Mouse (Mus musculus) stomach, postnatal 0 days (tissue): Measurements from ENCODE around the gene Prps2. TPM values are rescaled to one million over a fixed set of nuclear protein-coding genes. Genes with fewer than 3 reads are reported as not detected.
A peak's percentile ranks its signal among the peaks of the same experiment; 100 is the strongest.

Experiments used
- ATAC-seq: fragments of 200-750 bp; cut with Nextera tagmentation; 2 replicates; pipeline ENCODE4 v1.8.0; 2017; ENCODE audit not compliant: low FRiP score, low TSS enrichment
- DNase-seq: peaks from one replicate; pipeline ENCODE4 v3.0.0-alpha.2; 2016; ENCODE audit warnings: low spot score
- H3K27ac ChIP-seq: fragments of 300-500 bp; sonication (generic); replicated peaks from 2 replicates; pipeline ENCODE4 v1.5.1; 2014; ENCODE audit warnings: mild to moderate bottlenecking, control low read depth
- H3K27me3 ChIP-seq: fragments of 300-500 bp; sonication (generic); 2 replicates; pipeline ENCODE4 v1.6.1; 2014; ENCODE audit warnings: low read length; ENCODE audit not compliant: control insufficient read depth, insufficient read depth
- H3K36me3 ChIP-seq: fragments of 300-500 bp; sonication (generic); 2 replicates; pipeline ENCODE4 v1.6.1; 2014; ENCODE audit warnings: low read length, mixed read lengths; ENCODE audit not compliant: control insufficient read depth, insufficient read depth
- H3K4me1 ChIP-seq: fragments of 300-500 bp; sonication (generic); replicated peaks from 2 replicates; pipeline ENCODE4 v1.6.1; 2014; ENCODE audit warnings: antibody characterized with exemption; ENCODE audit not compliant: control insufficient read depth, insufficient read depth
- H3K4me2 ChIP-seq: fragments of 300-500 bp; sonication (generic); replicated peaks from 2 replicates; pipeline ENCODE4 v1.6.1; 2014; ENCODE audit warnings: low read depth, mild to moderate bottlenecking, control low read depth, moderate library complexity
- H3K4me3 ChIP-seq: fragments of 300-500 bp; sonication (generic); 2 replicates; pipeline ENCODE4 v1.5.1; 2014; ENCODE audit warnings: low read depth, low read length, control low read depth
- H3K9ac ChIP-seq: fragments of 300-500 bp; sonication (generic); 2 replicates; pipeline ENCODE4 v1.6.1; 2014; ENCODE audit warnings: mild to moderate bottlenecking, low read length, control low read depth, mixed read lengths
- H3K9me3 ChIP-seq: fragments of 300-500 bp; sonication (generic); 2 replicates; pipeline ENCODE4 v1.6.1; 2016; ENCODE audit warnings: low read length; ENCODE audit not compliant: control insufficient read depth
- CTCF ChIP-seq: IDR thresholded peaks from 2 replicates; pipeline ENCODE4 v1.5.1; 2016; ENCODE audit warnings: antibody characterized with exemption, low read depth, mild to moderate bottlenecking, moderate library complexity
- EP300 ChIP-seq: optimal IDR thresholded peaks from 2 replicates; pipeline ENCODE3; 2016; ENCODE audit warnings: antibody characterized with exemption
- WGBS: fragments of 180-500 bp; shearing (Covaris S2); extraction: QIAGEN DNeasy Blood & Tissue Kit; methylation state at CpG from one replicate; pipeline ENCODE4 v1.1.7; 2014; 5-methylcytosine and 5-hydroxymethylcytosine counted together
- polyA plus RNA-seq: library from polyadenylated mRNA; unstranded; fragments of >200 nt; fragmentation: Nextera tagmentation; extraction: Ambion mirVana; gene quantifications from 2 replicates; pipeline ENCODE4 v1.2.1, GENCODE M21; 2015

Prps2 gene
- polyA plus RNA-seq = 11.9 and 12.0 TPM in 2 replicates

DNA sequence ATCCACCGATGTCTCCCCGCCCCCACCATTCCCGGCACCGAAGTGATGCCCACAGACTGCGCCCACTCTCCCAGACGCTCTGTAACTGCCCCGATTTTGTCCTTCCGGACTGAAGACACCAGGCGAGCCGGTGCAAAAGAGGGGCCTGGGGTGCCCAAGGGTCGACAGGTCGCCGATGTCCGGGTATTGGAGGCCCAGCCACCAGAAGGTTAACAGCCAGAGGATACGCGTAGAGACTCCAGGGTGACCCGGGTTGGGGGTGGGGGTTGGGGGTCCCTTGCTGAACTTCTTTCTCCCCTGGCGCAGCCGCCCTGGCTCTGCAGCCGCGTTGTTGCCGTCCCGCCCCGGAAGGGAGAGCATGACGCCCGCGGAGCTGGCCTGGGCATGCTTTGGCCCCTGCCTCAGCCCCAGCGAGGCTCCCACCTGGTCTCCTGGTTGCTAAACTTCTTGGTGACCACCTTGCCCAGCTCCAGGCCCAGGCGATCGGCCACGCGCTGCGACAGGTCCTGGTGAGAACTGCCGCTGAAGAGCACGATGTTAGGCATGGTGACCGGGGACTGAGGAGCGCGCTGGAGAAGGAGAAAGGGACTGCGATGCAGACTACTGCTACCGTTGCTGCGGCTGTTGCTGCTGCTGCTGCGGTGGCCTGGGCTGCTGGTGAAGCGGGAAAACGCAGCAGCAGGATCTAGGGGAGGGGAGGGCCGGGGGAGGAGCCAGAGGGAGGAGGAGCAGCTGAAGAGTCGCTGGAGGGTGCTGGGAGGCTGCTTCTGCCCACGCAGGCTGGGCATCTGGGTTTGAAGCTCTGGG, at the start of gene Prps2:
Gene Prps2 (minus strand): TSS at position 703 of the 807 bp plus-strand sequence.
- peak within 1 kb of the TSS; percentile 67 for H3K4me2 ChIP-seq

GRCm38 (mm10) chrX:167417654-167418053, 35.1 kb upstream of the Prps2 start:
- no peaks in the 10 kb centered on the region for H3K4me1 ChIP-seq
- no peak overlapping the region for H3K4me3 ChIP-seq
- H3K27ac ChIP-seq = no peak overlapping the region
- TF ChIP-seq EP300 (no peak), CTCF (no peak)
- H3K9me3 ChIP-seq = no peaks in the 10 kb centered on the region
- DNase-seq (no peak), ATAC-seq (no peak)
- no peaks in the 10 kb centered on the region for H3K27me3 ChIP-seq
- no peak overlapping the region for H3K9ac ChIP-seq
- H3K36me3 ChIP-seq = no peaks in the 10 kb centered on the region
- 52% methylated on average over 1 of the region's 1 CpGs for WGBS
- no peak overlapping the region for H3K4me2 ChIP-seq

More for the DNA sequence above, at the start of gene Prps2:
- H3K27me3 ChIP-seq = no peaks in the 10 kb centered on the region
- H3K4me3 ChIP-seq = peak within 1 kb of the TSS; percentile 52
- H3K36me3 ChIP-seq = no peaks in the 10 kb centered on the region
- TF ChIP-seq EP300 (no peak), CTCF (no peak)
- no peaks in the 10 kb centered on the region for H3K4me1 ChIP-seq
- H3K9ac ChIP-seq = peak within 1 kb of the TSS; percentile 70
- H3K9me3 ChIP-seq = no peaks in the 10 kb centered on the region
- WGBS = 23% methylated on average over 38 of the region's 47 CpGs
- ATAC-seq (peak; percentile 91), DNase-seq (peak; percentile 65)
- H3K27ac ChIP-seq = peak within 1 kb of the TSS; percentile 65

GRCm38 (mm10) chrX:167394940-167395339, 12.4 kb upstream of the Prps2 start:
- ATAC-seq = no peak
- DNase-seq = no peak
- TF ChIP-seq CTCF (no peak), EP300 (no peak)

DNA sequence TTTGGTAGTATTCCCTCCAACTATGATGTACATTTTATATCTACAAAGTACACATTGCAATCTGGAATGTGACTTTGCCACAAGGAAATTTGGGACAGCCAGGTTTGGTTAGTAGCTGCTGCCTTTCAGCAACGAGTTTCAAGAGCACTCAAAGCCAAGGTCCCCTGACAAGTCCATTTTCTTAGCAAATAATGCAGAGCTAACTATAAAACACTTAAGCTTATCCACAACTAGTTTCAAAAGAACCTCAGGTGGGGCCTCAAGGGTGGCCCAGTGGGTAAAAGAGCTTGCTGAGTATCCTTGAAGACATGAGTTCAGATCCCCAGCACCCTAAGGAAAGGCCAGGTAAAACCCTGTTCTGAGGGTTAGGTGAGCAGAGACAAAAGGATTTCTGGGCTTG, 4.1 kb upstream of the Prps2 start:
- DNase-seq (no peak), ATAC-seq (no peak)
- Histone ChIP-seq H3K27ac (no peak overlapping the region), H3K36me3 (no peaks in the 10 kb centered on the region), H3K4me1 (no peaks in the 10 kb centered on the region), H3K9ac (no peak overlapping the region), H3K9me3 (no peaks in the 10 kb centered on the region), H3K27me3 (no peaks in the 10 kb centered on the region), H3K4me3 (no peak overlapping the region), H3K4me2 (no peak overlapping the region)
- WGBS = 52% methylated on average over 1 of the region's 1 CpGs
- TF ChIP-seq EP300 (no peak), CTCF (no peak)

More at GRCm38 (mm10) chrX:167394940-167395339, 12.4 kb upstream of the Prps2 start:
- 43% methylated on average over 3 of the region's 3 CpGs for whole genome bisulfite sequencing
- Histone ChIP-seq H3K27ac (no peak overlapping the region), H3K9me3 (no peaks in the 10 kb centered on the region), H3K4me3 (no peak overlapping the region), H3K36me3 (no peaks in the 10 kb centered on the region), H3K4me1 (no peaks in the 10 kb centered on the region), H3K4me2 (no peak overlapping the region), H3K27me3 (no peaks in the 10 kb centered on the region), H3K9ac (no peak overlapping the region)

DNA sequence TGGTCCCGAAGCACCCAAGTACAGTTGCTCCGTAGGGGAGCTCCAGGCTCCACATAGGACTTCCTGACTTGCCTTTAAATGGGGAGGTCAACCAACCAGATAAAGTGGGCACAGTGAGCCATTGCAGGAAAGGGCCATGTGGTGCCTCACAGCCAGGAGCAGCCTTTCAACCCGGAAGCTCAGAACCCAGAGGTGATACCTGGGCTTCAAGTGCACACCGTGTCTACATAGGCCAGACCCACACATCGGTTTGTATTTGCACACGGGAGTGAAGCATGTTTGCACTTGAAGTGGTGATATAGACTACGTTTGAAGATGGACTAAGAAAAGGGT, 271 bp upstream of the Prps2 start:
- H3K4me2 ChIP-seq = peak overlapping the region; percentile 67
- H3K9ac ChIP-seq = no peak overlapping the region; the same call in 1 of the 2 replicates
- ATAC-seq (peak; percentile 84), DNase-seq (no peak)
- peak overlapping the region; percentile 65; the same call in 1 of the 2 replicates for H3K27ac ChIP-seq
- no peaks in the 10 kb centered on the region for H3K4me1 ChIP-seq
- 30% methylated on average over 7 of the region's 7 CpGs for WGBS
- H3K27me3 ChIP-seq = no peaks in the 10 kb centered on the region
- H3K9me3 ChIP-seq = no peaks in the 10 kb centered on the region
- no peak for TF ChIP-seq EP300
- TF ChIP-seq CTCF = no peak
- H3K36me3 ChIP-seq = no peaks in the 10 kb centered on the region
- H3K4me3 ChIP-seq = peak overlapping the region; percentile 52

DNA sequence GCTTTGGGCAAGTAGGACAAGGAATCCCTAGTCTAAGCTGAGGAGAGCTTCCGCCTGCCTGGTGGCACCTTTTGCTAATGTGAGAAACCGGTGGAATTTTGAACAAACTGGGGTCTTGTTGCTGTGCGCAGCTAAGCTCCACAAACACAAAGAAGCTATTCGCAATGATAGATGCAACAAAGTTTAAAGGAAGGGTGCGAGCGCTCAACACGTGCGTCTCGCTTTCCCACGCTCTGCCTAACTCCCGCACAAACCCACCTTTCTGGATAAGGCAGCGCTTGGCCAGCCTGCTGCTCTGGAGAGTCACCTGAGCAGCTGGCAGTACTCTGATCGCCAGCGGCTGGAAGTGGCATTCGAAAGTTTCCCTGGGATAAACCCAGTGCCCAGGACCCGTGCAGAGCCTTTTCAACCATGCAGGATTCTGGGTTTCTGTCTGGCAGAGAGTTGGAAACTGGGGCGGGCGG, 934 bp downstream of the Prps2 start:
- H3K4me3 ChIP-seq = peak overlapping the region; percentile 52
- ATAC-seq = 0 out of 2 replicates have a peak, but pooled peaks have one; percentile 13
- TF ChIP-seq CTCF (no peak), EP300 (no peak)
- peak; percentile 23 for DNase-seq
- no peaks in the 10 kb centered on the region for H3K4me1 ChIP-seq
- H3K27ac ChIP-seq = no peak overlapping the region
- no peaks in the 10 kb centered on the region for H3K36me3 ChIP-seq
- H3K9ac ChIP-seq = peak overlapping the region; percentile 70
- H3K27me3 ChIP-seq = no peaks in the 10 kb centered on the region
- H3K9me3 ChIP-seq = no peaks in the 10 kb centered on the region
- WGBS = 16% methylated on average over 16 of the region's 18 CpGs
- peak overlapping the region; percentile 67 for H3K4me2 ChIP-seq
